Mouse (Mus musculus) hindbrain, embryonic 15.5 days (tissue): ENCODE data around the gene Ccr10. TPM values are rescaled to one million over a fixed set of nuclear protein-coding genes. Genes with fewer than 3 reads are reported as not detected.

Experiments
- ATAC-seq: fragments of 200-750 bp; cut with Nextera tagmentation; 2 replicates; pipeline ENCODE4 v1.8.0; 2017; ENCODE audit warnings: low read depth, moderate number of reproducible peaks, moderate TSS enrichment; ENCODE audit not compliant: low FRiP score
- H3K27ac ChIP-seq: fragments of 300-500 bp; sonication (generic); replicated peaks from 2 replicates; pipeline ENCODE4 v1.5.1; 2015; ENCODE audit warnings: mild to moderate bottlenecking, inconsistent platforms
- H3K27me3 ChIP-seq: fragments of 300-500 bp; sonication (generic); 2 replicates; pipeline ENCODE4 v1.6.1; 2015; ENCODE audit warnings: control low read depth, inconsistent platforms
- H3K36me3 ChIP-seq: fragments of 300-500 bp; sonication (generic); 2 replicates; pipeline ENCODE4 v1.6.1; 2015; ENCODE audit warnings: control low read depth, inconsistent platforms
- H3K4me1 ChIP-seq: fragments of 300-500 bp; sonication (generic); replicated peaks from 2 replicates; pipeline ENCODE4 v1.6.1; 2015; ENCODE audit warnings: control low read depth, inconsistent platforms
- H3K4me2 ChIP-seq: fragments of 300-500 bp; sonication (generic); 2 replicates; pipeline ENCODE4 v1.6.1; 2015; ENCODE audit warnings: moderate library complexity, mild to moderate bottlenecking, inconsistent platforms
- H3K4me3 ChIP-seq: fragments of 300-500 bp; sonication (generic); 2 replicates; pipeline ENCODE4 v1.5.1; 2015; ENCODE audit warnings: mild to moderate bottlenecking, inconsistent platforms
- H3K9ac ChIP-seq: fragments of 300-500 bp; sonication (generic); 2 replicates; pipeline ENCODE4 v1.6.1; 2015; ENCODE audit warnings: inconsistent platforms
- H3K9me3 ChIP-seq: fragments of 300-500 bp; sonication (generic); 2 replicates; pipeline ENCODE4 v1.6.1; 2016; ENCODE audit warnings: control low read depth, inconsistent platforms
- WGBS: fragments of 180-500 bp; shearing (Covaris S2); methylation state at CpG from one replicate; pipeline ENCODE4 v1.1.7; 2015; 5-methylcytosine and 5-hydroxymethylcytosine counted together
- polyA plus RNA-seq: library from polyadenylated mRNA; unstranded; fragments of >200 nt; fragmentation: Nextera tagmentation; extraction: Ambion mirVana; gene quantifications from 2 replicates; pipeline ENCODE4 v1.2.1, GENCODE M21; 2015

The Ccr10 gene
- polyA plus RNA-seq, 1 experiment from 2014 or later: 0.70 TPM

DNA sequence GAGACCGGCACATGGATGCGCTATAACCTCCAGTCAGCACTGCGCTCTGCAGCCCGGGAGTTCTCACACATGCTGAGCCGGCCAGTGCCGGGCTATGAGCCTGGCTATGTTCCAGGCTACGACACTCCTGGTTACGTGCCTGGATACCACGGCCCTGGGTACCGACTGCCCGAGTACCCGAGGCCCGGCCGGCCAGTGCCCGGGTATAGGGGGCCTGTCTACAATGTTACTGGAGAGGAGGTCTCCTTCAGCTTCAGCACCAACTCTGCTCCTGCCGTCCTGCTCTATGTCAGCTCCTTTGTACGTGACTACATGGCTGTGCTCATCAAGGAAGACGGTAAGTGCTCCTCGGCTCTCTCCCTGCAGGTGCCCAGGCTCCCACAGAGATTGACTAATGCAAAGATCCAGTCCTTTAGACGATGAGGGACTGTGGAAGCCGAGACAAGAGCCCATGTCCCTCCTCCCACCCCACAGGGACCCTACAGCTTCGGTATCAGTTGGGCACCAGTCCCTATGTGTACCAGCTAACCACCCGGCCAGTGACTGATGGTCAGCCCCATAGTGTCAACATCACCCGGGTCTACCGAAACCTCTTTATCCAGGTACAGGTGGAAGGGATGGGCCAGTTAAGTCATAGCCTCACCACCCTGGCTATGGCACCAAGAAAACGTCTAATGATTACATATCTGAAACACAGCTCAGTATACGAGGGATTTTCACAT is 11.4 kb upstream of the Ccr10 start:
- ATAC-seq: no peak
- WGBS: 82% methylated on average over 27 of the region's 27 CpGs
- Histone ChIP-seq H3K9ac (no peak overlapping the region), H3K36me3 (peaks cover 5% of the 10 kb centered on the region; the same call in 1 of the 2 replicates), H3K4me3 (no peak overlapping the region), H3K4me1 (peaks cover 22% of the 10 kb centered on the region), H3K27me3 (no peaks in the 10 kb centered on the region; the same call in 1 of the 2 replicates), H3K27ac (no peak overlapping the region), H3K4me2 (no peak overlapping the region), H3K9me3 (no peaks in the 10 kb centered on the region)

GRCm38 (mm10) chr11:101185441-101185840 is 10.2 kb upstream of the Ccr10 start:
- peaks cover 5% of the 10 kb centered on the region; the same call in 1 of the 2 replicates for H3K36me3 ChIP-seq
- H3K27me3 ChIP-seq: no peaks in the 10 kb centered on the region; the same call in 1 of the 2 replicates
- H3K9me3 ChIP-seq: no peaks in the 10 kb centered on the region
- no peak overlapping the region for H3K4me2 ChIP-seq
- H3K4me3 ChIP-seq: no peak overlapping the region
- peaks cover 15% of the 10 kb centered on the region for H3K4me1 ChIP-seq
- 92% methylated on average over 4 of the region's 4 CpGs for WGBS
- H3K27ac ChIP-seq: no peak overlapping the region
- no peak overlapping the region for H3K9ac ChIP-seq
- no peak for ATAC-seq

- peaks cover 5% of the 10 kb centered on the region; the same call in 1 of the 2 replicates for H3K36me3 ChIP-seq
- ATAC-seq: no peak
- no peak overlapping the region for H3K27ac ChIP-seq
- H3K4me3 ChIP-seq: no peak overlapping the region
- no peaks in the 10 kb centered on the region; the same call in none of the 2 replicates for H3K27me3 ChIP-seq
- H3K4me2 ChIP-seq: no peak overlapping the region
- no peaks in the 10 kb centered on the region for H3K9me3 ChIP-seq
- peaks cover 10% of the 10 kb centered on the region for H3K4me1 ChIP-seq
- WGBS: 90% methylated on average over 12 of the region's 12 CpGs
- H3K9ac ChIP-seq: no peak overlapping the region
Observed at GRCm38 (mm10) chr11:101184984-101185383, 9.7 kb upstream of the Ccr10 start.

DNA sequence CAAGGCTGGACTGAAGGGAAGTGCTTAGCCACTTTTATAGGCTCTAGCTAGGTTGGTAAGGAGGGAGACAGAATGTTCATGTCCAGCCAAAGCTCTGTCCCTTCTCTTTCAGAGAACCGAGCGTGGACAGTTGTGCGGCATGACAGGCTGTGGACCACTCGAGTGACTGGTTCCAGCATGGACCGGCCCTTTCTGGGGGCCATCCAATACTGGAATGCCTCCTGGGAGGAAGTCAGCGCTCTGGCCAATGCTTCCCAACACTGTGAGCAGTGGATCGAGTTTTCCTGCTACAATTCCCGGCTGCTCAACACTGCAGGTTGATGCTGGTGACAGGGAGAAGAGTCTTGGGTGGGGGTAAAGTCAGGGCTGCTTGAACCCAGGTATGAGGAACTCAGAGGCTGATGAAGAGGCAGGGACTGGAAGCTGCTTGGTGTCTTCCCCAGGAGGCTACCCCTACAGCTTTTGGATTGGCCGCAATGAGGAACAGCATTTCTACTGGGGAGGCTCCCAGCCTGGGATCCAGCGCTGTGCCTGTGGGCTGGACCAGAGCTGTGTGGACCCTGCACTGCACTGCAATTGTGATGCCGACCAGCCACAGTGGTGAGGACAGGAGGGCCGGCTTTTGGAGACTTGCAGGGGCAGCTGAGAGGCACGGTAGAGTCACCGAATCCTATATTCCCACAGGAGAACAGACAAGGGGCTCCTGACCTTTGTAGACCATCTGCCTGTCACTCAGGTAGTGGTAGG is 7.7 kb upstream of the Ccr10 start:
- peaks cover 5% of the 10 kb centered on the region; the same call in 1 of the 2 replicates for H3K36me3 ChIP-seq
- H3K4me2 ChIP-seq: no peak overlapping the region
- peaks cover 8% of the 10 kb centered on the region for H3K4me1 ChIP-seq
- ATAC-seq: no peak
- no peak overlapping the region for H3K27ac ChIP-seq
- H3K4me3 ChIP-seq: no peak overlapping the region
- H3K9me3 ChIP-seq: no peaks in the 10 kb centered on the region
- H3K9ac ChIP-seq: no peak overlapping the region
- peaks cover 8% of the 10 kb centered on the region for H3K27me3 ChIP-seq
- WGBS: 72% methylated on average over 14 of the region's 14 CpGs

DNA sequence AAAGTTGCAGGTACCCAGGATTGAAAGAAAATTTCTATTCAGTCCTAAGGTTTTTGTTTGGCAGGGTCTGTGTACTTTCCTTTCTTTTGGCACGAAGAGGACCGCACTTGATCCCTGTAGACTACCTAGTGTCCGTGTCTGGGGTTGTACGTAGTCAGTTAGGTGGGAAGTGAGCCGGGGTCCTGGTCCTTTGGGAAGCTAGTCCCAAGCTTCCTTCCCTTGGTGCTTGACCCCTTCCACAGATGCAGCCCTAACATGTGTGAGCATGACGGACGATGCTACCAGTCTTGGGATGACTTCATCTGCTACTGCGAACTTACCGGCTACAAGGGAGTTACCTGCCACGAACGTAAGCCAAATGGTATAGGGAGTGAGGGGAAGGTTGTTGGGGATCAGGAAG is 6.7 kb upstream of the Ccr10 start:
- Histone ChIP-seq H3K4me3 (no peak overlapping the region), H3K4me2 (no peak overlapping the region), H3K27ac (no peak overlapping the region), H3K9ac (no peak overlapping the region), H3K36me3 (peaks cover 5% of the 10 kb centered on the region; the same call in 1 of the 2 replicates), H3K4me1 (peaks cover 18% of the 10 kb centered on the region), H3K9me3 (no peaks in the 10 kb centered on the region), H3K27me3 (peaks cover 17% of the 10 kb centered on the region)
- WGBS: 92% methylated on average over 11 of the region's 11 CpGs
- no peak for ATAC-seq

- H3K9ac ChIP-seq: no peak overlapping the region
- no peaks in the 10 kb centered on the region; the same call in 1 of the 2 replicates for H3K36me3 ChIP-seq
- no peak overlapping the region for H3K27ac ChIP-seq
- H3K27me3 ChIP-seq: peaks cover 17% of the 10 kb centered on the region
- no peak overlapping the region for H3K4me3 ChIP-seq
- no peaks in the 10 kb centered on the region for H3K9me3 ChIP-seq
- WGBS: 41% methylated on average over 10 of the region's 10 CpGs
- no peak overlapping the region for H3K4me2 ChIP-seq
- ATAC-seq: no peak
- peaks cover 25% of the 10 kb centered on the region for H3K4me1 ChIP-seq
Observed at GRCm38 (mm10) chr11:101180846-101181740, 5.8 kb upstream of the Ccr10 start.

DNA sequence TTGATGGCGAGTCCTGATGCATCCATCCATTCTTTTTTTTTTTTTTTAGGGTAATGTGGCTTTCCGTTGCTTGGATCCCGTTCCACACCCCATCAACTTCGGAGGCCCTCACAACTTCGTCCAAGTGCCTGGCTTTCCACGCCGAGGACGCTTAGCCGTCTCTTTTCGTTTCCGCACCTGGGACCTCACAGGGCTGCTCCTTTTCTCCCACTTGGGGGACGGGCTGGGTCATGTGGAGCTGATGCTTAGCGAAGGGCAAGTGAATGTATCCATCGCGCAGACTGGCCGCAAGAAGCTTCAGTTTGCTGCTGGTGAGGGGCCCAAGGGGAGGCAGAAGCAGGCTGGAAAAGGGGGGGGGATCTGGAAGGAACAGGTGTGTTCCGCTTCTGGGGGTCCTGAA is 5.0 kb upstream of the Ccr10 start:
- H3K4me1 ChIP-seq: peaks cover 30% of the 10 kb centered on the region
- no peak for ATAC-seq
- H3K4me3 ChIP-seq: no peak overlapping the region
- H3K9me3 ChIP-seq: no peaks in the 10 kb centered on the region
- H3K4me2 ChIP-seq: no peak overlapping the region
- no peak overlapping the region for H3K27ac ChIP-seq
- peaks cover 19% of the 10 kb centered on the region for H3K27me3 ChIP-seq
- WGBS: 66% methylated on average over 17 of the region's 17 CpGs
- H3K9ac ChIP-seq: no peak overlapping the region
- no peaks in the 10 kb centered on the region; the same call in 1 of the 2 replicates for H3K36me3 ChIP-seq

- H3K9me3 ChIP-seq: no peaks in the 10 kb centered on the region
- peaks cover 24% of the 10 kb centered on the region for H3K27me3 ChIP-seq
- H3K27ac ChIP-seq: no peak overlapping the region
- no peak for ATAC-seq
- no peak overlapping the region for H3K9ac ChIP-seq
- H3K4me2 ChIP-seq: no peak overlapping the region
- no peak overlapping the region for H3K4me3 ChIP-seq
- WGBS: 80% methylated on average over 15 of the region's 15 CpGs
- H3K36me3 ChIP-seq: no peaks in the 10 kb centered on the region; the same call in 1 of the 2 replicates
- peaks cover 39% of the 10 kb centered on the region for H3K4me1 ChIP-seq
Observed at GRCm38 (mm10) chr11:101179306-101179705, 4.1 kb upstream of the Ccr10 start.

DNA sequence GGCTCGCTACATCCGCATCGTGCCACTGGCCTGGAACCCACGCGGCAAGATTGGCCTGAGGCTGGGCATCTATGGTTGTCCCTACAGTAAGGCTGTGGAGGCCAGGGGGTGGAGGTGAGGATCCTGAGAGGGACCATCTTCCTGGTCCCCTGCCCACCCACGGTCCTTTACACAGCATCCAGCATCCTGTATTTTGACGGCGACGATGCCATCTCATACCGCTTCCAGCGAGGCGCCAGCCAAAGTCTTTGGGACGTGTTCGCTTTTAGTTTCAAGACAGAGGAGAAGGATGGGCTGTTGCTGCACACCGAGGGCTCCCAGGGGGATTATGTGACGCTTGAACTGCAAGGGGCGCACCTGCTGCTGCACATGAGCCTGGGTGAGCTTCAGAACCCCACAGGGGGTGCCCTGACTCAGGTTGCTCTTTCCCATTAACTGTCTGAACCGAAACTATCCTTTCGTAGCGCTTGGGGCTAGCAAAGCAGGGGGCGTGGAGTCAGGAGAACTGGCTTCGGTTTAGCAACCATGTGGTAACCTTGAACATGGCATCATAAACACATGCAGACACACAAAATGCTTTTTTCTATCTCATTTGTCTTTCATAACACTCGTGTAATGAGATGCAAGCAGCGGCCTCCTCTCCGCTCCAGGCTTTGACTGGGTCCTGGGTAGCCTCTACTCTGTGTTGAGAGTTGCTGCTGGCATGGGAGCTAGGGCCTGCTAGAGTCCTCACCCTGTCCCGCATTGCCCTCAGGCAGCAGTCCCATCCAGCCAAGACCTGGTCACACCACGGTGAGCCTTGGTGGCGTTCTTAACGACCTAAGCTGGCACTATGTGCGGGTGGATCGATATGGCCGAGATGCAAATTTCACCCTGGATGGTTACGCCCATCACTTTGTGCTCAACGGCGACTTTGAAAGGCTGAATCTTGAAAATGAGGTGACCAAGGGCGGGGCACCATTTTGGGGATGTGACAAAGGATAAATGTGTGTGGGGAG is 3.1 kb upstream of the Ccr10 start:
- WGBS: 48% methylated on average over 36 of the region's 36 CpGs
- Histone ChIP-seq H3K36me3 (no peaks in the 10 kb centered on the region; the same call in 1 of the 2 replicates), H3K4me2 (peak overlapping the region; percentile 71)

GRCm38 (mm10) chr11:101176933-101177773 is 1.9 kb upstream of the Ccr10 start:
- H3K4me1 ChIP-seq: peaks cover 59% of the 10 kb centered on the region
- no peaks in the 10 kb centered on the region; the same call in 1 of the 2 replicates for H3K36me3 ChIP-seq
- peak overlapping the region; percentile 71 for H3K4me2 ChIP-seq
- peak overlapping the region; percentile 54 for H3K4me3 ChIP-seq
- ATAC-seq: no peak
- 20% methylated on average over 22 of the region's 22 CpGs for WGBS
- peak overlapping the region; percentile 62 for H3K9ac ChIP-seq
- no peaks in the 10 kb centered on the region for H3K9me3 ChIP-seq
- H3K27ac ChIP-seq: peak overlapping the region; percentile 85
- H3K27me3 ChIP-seq: peaks cover 24% of the 10 kb centered on the region

More for the DNA sequence above, 3.1 kb upstream of the Ccr10 start:
- ATAC-seq: no peak
- Histone ChIP-seq H3K9me3 (no peaks in the 10 kb centered on the region), H3K4me3 (peak overlapping the region; percentile 54), H3K4me1 (peaks cover 49% of the 10 kb centered on the region), H3K27ac (no peak overlapping the region), H3K9ac (peak overlapping the region; percentile 5; the same call in 1 of the 2 replicates), H3K27me3 (peaks cover 24% of the 10 kb centered on the region)
